Mouse (Mus musculus): ENCODE results near the gene Fam180a. TPM values are rescaled to one million over a fixed set of nuclear protein-coding genes. Genes with fewer than 3 reads are reported as not detected.

Fam180a gene
- polyA plus RNA-seq, 1 experiment from 2014 or later, result not detected

Other genes with a start within 250 kb of the Fam180a start
- gene Cnot4, start 192.4 kb downstream of the Fam180a start, polyA plus RNA-seq (2014; fragmentation: Nextera tagmentation; extraction: Ambion mirVana), result 38.0 and 41.9 TPM in 2 replicates
- 30.6 and 31.4 TPM in 2 replicates for gene Nup205, start 148.7 kb downstream of the Fam180a start, polyA plus RNA-seq (2014; fragmentation: Nextera tagmentation; extraction: Ambion mirVana)
- 0.15 and 3.1 TPM in 2 replicates for gene Slc13a4, start 18.0 kb downstream of the Fam180a start, polyA plus RNA-seq (2014; fragmentation: Nextera tagmentation; extraction: Ambion mirVana)
- gene Mtpn, start 213.7 kb upstream of the Fam180a start, polyA plus RNA-seq (2014; fragmentation: Nextera tagmentation; extraction: Ambion mirVana), result 171 and 203 TPM in 2 replicates